Mouse (Mus musculus) embryonic facial prominence, embryonic 13.5 days (tissue): ENCODE results near the gene Atg2b. TPM values are rescaled to one million over a fixed set of nuclear protein-coding genes. Genes with fewer than 3 reads are reported as not detected.

Experiments used
- ATAC-seq: fragments of 200-750 bp; cut with Nextera tagmentation; 2 replicates; pipeline ENCODE4 v1.8.0; 2017; ENCODE audit warnings: low read depth; ENCODE audit not compliant: insufficient number of reproducible peaks, insufficient read depth, low FRiP score, low TSS enrichment
- H3K27ac ChIP-seq: fragments of 300-500 bp; sonication (generic); 2 replicates; pipeline ENCODE4 v1.5.1; 2015; ENCODE audit warnings: moderate library complexity, mild to moderate bottlenecking, inconsistent platforms
- H3K27me3 ChIP-seq: fragments of 300-500 bp; sonication (generic); 2 replicates; pipeline ENCODE4 v1.6.1; 2015; ENCODE audit warnings: mild to moderate bottlenecking, inconsistent platforms
- H3K36me3 ChIP-seq: fragments of 300-500 bp; sonication (generic); 2 replicates; pipeline ENCODE4 v1.6.1; 2015; ENCODE audit warnings: mild to moderate bottlenecking, inconsistent platforms
- H3K4me1 ChIP-seq: fragments of 300-500 bp; sonication (generic); 2 replicates; pipeline ENCODE4 v1.6.1; 2015; ENCODE audit warnings: inconsistent platforms
- H3K4me2 ChIP-seq: fragments of 300-500 bp; sonication (generic); 2 replicates; pipeline ENCODE4 v1.6.1; 2015; ENCODE audit warnings: moderate library complexity, mild to moderate bottlenecking, inconsistent platforms
- H3K4me3 ChIP-seq: fragments of 300-500 bp; sonication (generic); 2 replicates; pipeline ENCODE4 v1.5.1; 2015; ENCODE audit warnings: mild to moderate bottlenecking, inconsistent platforms
- H3K9ac ChIP-seq: fragments of 300-500 bp; sonication (generic); 2 replicates; pipeline ENCODE4 v1.6.1; 2015; ENCODE audit warnings: mild to moderate bottlenecking, inconsistent platforms
- H3K9me3 ChIP-seq: fragments of 300-500 bp; sonication (generic); 2 replicates; pipeline ENCODE4 v1.6.1; 2016; ENCODE audit warnings: inconsistent platforms
- WGBS: fragments of 180-500 bp; shearing (Covaris S2); methylation state at CpG from one replicate; pipeline ENCODE4 v1.1.7; 2015; ENCODE audit warnings: mixed read lengths; 5-methylcytosine and 5-hydroxymethylcytosine counted together
- polyA plus RNA-seq: library from polyadenylated mRNA; unstranded; fragments of >200 nt; fragmentation: Nextera tagmentation; extraction: Ambion mirVana; gene quantifications from 2 replicates; pipeline ENCODE4 v1.2.1, GENCODE M21; 2015

The Atg2b gene
- polyA plus RNA-seq, 1 experiment from 2014 or later: 12.8 TPM

DNA sequence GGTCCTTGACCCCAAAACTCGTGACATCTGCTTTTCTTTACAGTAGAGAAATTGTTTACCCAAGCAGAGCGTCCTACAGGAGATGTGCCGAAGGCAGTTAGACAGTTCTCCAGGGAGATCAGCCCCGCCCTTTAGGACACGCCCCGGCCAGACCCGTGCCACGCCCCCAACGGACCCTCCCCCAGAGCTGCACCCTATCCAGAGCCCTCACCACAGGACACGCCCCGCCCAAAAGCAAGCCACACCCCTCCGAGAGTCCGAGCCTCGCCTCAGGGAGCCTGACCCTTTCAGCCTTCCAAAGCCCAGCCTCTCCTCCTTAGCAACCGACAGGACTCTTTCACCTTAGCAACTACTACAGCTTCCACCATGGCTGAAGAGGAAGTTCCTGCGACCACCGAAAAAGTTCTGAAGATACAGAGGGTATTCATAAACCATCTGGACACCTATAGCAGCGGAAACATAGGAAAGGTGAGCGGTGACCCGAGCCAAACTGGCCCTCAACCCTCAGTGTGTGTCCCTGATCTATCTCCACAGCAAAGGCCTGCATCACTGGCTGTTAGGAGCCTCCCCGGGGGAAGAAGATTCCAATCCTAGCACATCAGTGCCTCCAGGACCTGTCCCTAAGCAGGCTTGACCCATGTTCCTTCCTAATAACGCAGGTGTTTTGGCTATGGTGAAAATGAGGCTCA lies 20.9 kb upstream of the Atg2b start, which contains the start of gene Ak7:
Gene Ak7 (plus strand): TSS at position 178 of the 689 bp plus-strand sequence.
- H3K4me2 ChIP-seq: peak within 1 kb of the TSS; percentile 51
- no peaks in the 10 kb centered on the region for H3K27me3 ChIP-seq
- H3K9ac ChIP-seq: no peak within 1 kb of the TSS
- WGBS: 10% methylated on average over 22 of the region's 22 CpGs
- peaks cover 10% of the 10 kb centered on the region for H3K4me1 ChIP-seq
- peak; percentile 56; the same call in 1 of the 2 replicates for ATAC-seq
- H3K36me3 ChIP-seq: peaks cover 12% of the 10 kb centered on the region
- H3K4me3 ChIP-seq: peak within 1 kb of the TSS; percentile 23
- H3K27ac ChIP-seq: no peak within 1 kb of the TSS
- H3K9me3 ChIP-seq: no peaks in the 10 kb centered on the region

DNA sequence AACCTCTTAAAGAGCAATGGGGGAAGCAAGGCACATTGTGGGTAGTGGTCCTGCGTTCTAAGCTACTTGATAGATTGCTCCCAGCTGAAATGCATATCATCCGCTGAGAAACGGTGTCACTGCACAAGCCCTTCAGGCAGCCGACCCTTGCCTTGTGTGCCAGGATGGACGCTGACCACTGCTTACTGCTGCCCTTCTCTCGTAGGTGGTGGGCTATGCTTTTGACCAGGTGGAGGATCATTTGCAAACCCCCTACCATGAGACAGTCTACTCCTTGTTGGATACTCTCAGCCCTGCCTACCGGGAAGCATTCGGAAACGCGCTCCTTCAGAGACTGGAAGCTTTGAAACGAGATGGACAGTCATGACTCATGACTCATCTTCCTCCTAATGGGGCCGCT lies 15.4 kb upstream of the Atg2b start:
- H3K4me3 ChIP-seq: no peak overlapping the region
- ATAC-seq: no peak
- no peak overlapping the region for H3K9ac ChIP-seq
- H3K36me3 ChIP-seq: peaks cover 38% of the 10 kb centered on the region
- H3K27ac ChIP-seq: no peak overlapping the region
- no peaks in the 10 kb centered on the region for H3K9me3 ChIP-seq
- H3K4me1 ChIP-seq: peaks cover 5% of the 10 kb centered on the region
- WGBS: 90% methylated on average over 12 of the region's 12 CpGs
- H3K27me3 ChIP-seq: no peaks in the 10 kb centered on the region
- no peak overlapping the region for H3K4me2 ChIP-seq

DNA sequence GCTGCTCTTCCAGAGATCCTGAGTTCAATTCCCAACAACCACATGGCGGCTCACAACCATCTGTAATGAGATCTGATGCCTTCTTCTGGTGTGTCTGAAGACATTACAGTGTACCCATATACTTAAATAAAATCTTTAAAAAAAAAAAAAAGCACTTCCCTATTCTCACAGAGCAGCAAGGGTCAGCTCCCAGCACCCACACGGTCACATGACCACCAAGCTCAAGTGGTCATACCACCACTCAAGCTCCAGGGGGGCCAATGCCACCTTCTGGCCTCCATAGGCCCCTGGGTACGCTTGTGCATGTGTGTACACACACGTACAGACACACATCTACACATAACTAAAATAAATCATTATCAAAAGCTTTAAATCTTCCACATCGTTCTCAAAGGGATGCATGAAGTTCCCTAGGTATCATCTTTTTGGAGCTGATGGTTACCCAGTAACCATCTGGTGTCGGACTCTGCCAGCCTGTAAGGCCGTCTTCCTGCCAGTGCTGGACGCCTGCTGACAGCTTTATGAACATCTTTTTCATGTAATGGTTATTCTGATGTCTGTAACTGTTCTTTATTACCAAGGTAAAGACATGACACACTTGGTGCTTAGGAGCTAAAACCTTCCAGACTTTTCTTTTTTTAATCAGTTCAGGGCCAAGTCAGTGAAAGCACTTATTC lies 12.2 kb upstream of the Atg2b start:
- Histone ChIP-seq H3K4me3 (no peak overlapping the region), H3K9me3 (no peaks in the 10 kb centered on the region), H3K9ac (no peak overlapping the region), H3K27ac (no peak overlapping the region), H3K4me1 (no peaks in the 10 kb centered on the region), H3K4me2 (no peak overlapping the region), H3K27me3 (no peaks in the 10 kb centered on the region), H3K36me3 (peaks cover 53% of the 10 kb centered on the region)
- WGBS: 87% methylated on average over 8 of the region's 8 CpGs
- ATAC-seq: no peak

DNA sequence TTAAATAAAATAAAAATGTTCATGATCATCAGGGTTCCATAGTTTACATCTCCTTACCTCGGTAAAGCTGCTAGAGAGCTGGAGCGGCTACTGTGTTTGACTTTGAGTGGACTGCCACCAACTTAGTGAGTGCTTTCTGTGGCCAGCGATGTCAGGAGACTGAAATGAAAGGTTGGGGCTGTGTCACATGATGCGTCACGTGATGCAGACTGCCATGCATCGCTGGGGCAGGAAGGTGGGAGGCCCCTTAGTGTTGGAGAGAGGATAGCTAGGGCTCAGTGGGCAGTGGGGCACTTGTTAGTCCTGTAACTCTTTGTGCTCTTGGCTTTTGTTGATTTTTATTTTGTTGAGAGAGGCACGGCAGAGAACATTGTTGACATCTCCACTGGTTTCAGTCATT lies 10.8 kb upstream of the Atg2b start:
- H3K9ac ChIP-seq: no peak overlapping the region
- whole genome bisulfite sequencing: 83% methylated on average over 7 of the region's 7 CpGs
- ATAC-seq: no peak
- H3K9me3 ChIP-seq: no peaks in the 10 kb centered on the region
- no peak overlapping the region for H3K4me3 ChIP-seq
- no peak overlapping the region for H3K27ac ChIP-seq
- H3K27me3 ChIP-seq: no peaks in the 10 kb centered on the region
- H3K4me1 ChIP-seq: no peaks in the 10 kb centered on the region
- H3K36me3 ChIP-seq: peaks cover 49% of the 10 kb centered on the region
- no peak overlapping the region for H3K4me2 ChIP-seq

DNA sequence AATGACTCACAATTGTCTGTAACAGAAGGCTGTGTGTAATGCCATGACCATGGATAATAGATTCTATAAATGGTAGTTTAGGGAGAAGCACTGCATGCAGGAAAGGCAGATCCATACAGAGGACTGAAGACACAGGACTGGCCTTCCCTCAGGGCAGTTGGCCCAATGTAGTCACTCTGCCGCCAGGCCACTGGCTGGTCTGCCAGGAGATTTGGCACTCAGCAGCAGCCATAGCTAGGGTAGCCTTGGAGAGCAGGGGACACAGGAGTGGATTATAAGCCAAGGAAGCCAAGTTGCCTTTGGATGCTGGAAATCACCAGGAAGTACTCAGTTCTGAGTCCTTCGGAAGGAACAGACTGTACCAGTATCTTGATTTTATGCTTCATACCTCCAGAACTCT lies 9.0 kb upstream of the Atg2b start:
- Histone ChIP-seq H3K9ac (no peak overlapping the region), H3K9me3 (no peaks in the 10 kb centered on the region), H3K36me3 (peaks cover 51% of the 10 kb centered on the region), H3K4me2 (no peak overlapping the region), H3K4me3 (no peak overlapping the region), H3K27me3 (no peaks in the 10 kb centered on the region), H3K4me1 (no peaks in the 10 kb centered on the region), H3K27ac (no peak overlapping the region)
- 90% methylated on average over 2 of the region's 2 CpGs for WGBS
- ATAC-seq: no peak

GRCm38 (mm10) chr12:105689435-105689834 lies 4.4 kb upstream of the Atg2b start:
- H3K36me3 ChIP-seq: peaks cover 42% of the 10 kb centered on the region
- H3K4me1 ChIP-seq: peaks cover 11% of the 10 kb centered on the region
- no peaks in the 10 kb centered on the region for H3K27me3 ChIP-seq
- no peak overlapping the region for H3K4me2 ChIP-seq
- H3K9me3 ChIP-seq: no peaks in the 10 kb centered on the region
- no peak overlapping the region for H3K9ac ChIP-seq
- no peak for ATAC-seq
- H3K27ac ChIP-seq: no peak overlapping the region
- H3K4me3 ChIP-seq: no peak overlapping the region
- 91% methylated on average over 13 of the region's 13 CpGs for WGBS

- no peak overlapping the region for H3K9ac ChIP-seq
- H3K4me1 ChIP-seq: peaks cover 14% of the 10 kb centered on the region
- no peak for ATAC-seq
- 81% methylated on average over 4 of the region's 4 CpGs for WGBS
- H3K27me3 ChIP-seq: no peaks in the 10 kb centered on the region
- no peaks in the 10 kb centered on the region for H3K9me3 ChIP-seq
- no peak overlapping the region for H3K27ac ChIP-seq
- peaks cover 35% of the 10 kb centered on the region for H3K36me3 ChIP-seq
- no peak overlapping the region for H3K4me3 ChIP-seq
- no peak overlapping the region for H3K4me2 ChIP-seq
These were observed 3.5 kb upstream of the Atg2b start for GRCm38 (mm10) chr12:105688546-105688945.

- H3K27ac ChIP-seq: no peak overlapping the region
- H3K27me3 ChIP-seq: no peaks in the 10 kb centered on the region
- no peak overlapping the region for H3K9ac ChIP-seq
- H3K9me3 ChIP-seq: no peaks in the 10 kb centered on the region
- H3K4me1 ChIP-seq: peaks cover 24% of the 10 kb centered on the region
- no peak for ATAC-seq
- no peak overlapping the region for H3K4me3 ChIP-seq
- WGBS: 89% methylated on average over 4 of the region's 4 CpGs
- H3K4me2 ChIP-seq: no peak overlapping the region
- peaks cover 28% of the 10 kb centered on the region for H3K36me3 ChIP-seq
These were observed 2.4 kb upstream of the Atg2b start for GRCm38 (mm10) chr12:105687416-105687815.

DNA sequence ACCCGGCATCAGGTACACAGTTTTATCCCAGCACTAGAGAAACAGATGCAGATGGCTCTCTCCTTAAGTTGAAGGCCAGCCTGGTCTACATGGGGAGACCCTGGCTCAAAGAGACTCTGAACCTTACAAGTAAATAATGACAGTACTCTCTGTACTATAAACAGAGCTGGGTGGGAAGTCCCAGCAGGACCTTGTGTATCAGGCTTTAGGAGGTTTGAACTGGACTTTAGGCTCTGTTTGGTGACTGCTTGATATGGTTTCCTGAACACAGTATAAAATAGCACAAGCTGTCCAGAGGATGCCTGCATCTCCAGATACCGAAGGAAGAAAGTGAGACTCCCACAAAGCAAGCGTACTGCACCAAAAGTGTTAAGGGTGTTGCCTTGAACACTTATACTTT lies 1.8 kb upstream of the Atg2b start:
- Histone ChIP-seq H3K9me3 (no peaks in the 10 kb centered on the region), H3K4me2 (no peak overlapping the region), H3K27ac (no peak overlapping the region), H3K9ac (no peak overlapping the region), H3K36me3 (peaks cover 22% of the 10 kb centered on the region), H3K4me3 (no peak overlapping the region; the same call in 1 of the 2 replicates), H3K4me1 (peaks cover 28% of the 10 kb centered on the region), H3K27me3 (no peaks in the 10 kb centered on the region)
- ATAC-seq: no peak
- 93% methylated on average over 3 of the region's 3 CpGs for WGBS

- peak; percentile 60 for ATAC-seq
- WGBS: under 1% methylated on average over 41 of the region's 41 CpGs
These were observed 794 bp downstream of the Atg2b start, which contains the start of gene Gskip for GRCm38 (mm10) chr12:105683933-105684901. TSS of gene Gskip (plus strand) at chr12:105684829.

GRCm38 (mm10) chr12:105678762-105679161 lies 6.2 kb downstream of the Atg2b start:
- no peak overlapping the region for H3K4me3 ChIP-seq
- 91% methylated on average over 3 of the region's 3 CpGs for WGBS
- H3K4me1 ChIP-seq: peaks cover 16% of the 10 kb centered on the region
- H3K27me3 ChIP-seq: no peaks in the 10 kb centered on the region
- H3K9me3 ChIP-seq: no peaks in the 10 kb centered on the region
- no peak for ATAC-seq
- H3K36me3 ChIP-seq: peaks cover 35% of the 10 kb centered on the region
- no peak overlapping the region for H3K4me2 ChIP-seq
- no peak overlapping the region for H3K27ac ChIP-seq
- H3K9ac ChIP-seq: no peak overlapping the region

More at GRCm38 (mm10) chr12:105683933-105684901, 794 bp downstream of the Atg2b start, which contains the start of gene Gskip:
- H3K27me3 ChIP-seq: no peaks in the 10 kb centered on the region
- peaks cover 2% of the 10 kb centered on the region for H3K36me3 ChIP-seq
- H3K9me3 ChIP-seq: no peaks in the 10 kb centered on the region
- peak within 1 kb of the TSS; percentile 91 for H3K27ac ChIP-seq
- peak within 1 kb of the TSS; percentile 88 for H3K4me2 ChIP-seq
- H3K9ac ChIP-seq: peak within 1 kb of the TSS; percentile 95
- peak within 1 kb of the TSS; percentile 94 for H3K4me3 ChIP-seq
- peaks cover 28% of the 10 kb centered on the region for H3K4me1 ChIP-seq
